Comparison of ENCODE assay signal across 22 mouse cellular contexts in genomic region chr19:5494314-5494713, GRCm38 (mm10). TPM values are rescaled to one million over a fixed set of nuclear protein-coding genes. Genes with fewer than 3 reads are reported as not detected.
DNase-seq lines count a peak whose midpoint lies in the region; ATAC-seq and TF ChIP-seq lines count a peak whose summit lies in the region.
"Had no signal": no experiment of that assay in that cellular context is flagged by ENCODE, and none has a peak within 500 bp of the region (broad histone marks: within the 10 kb centered on the region; RNA-seq: fewer than 3 reads in every experiment).

No protein-coding gene starts in this region.

- peaks cover 5% of the 10 kb centered on the region; the same call in 1 of the 2 replicates for H3K4me1 ChIP-seq in kidney, adult 2 months (ENCODE audit: control insufficient read depth, insufficient read depth, low read length)
- peaks cover 2 to 21% of the 10 kb centered on the region in 2 experiments; a peak in 3 of 4 replicates for H3K4me1 ChIP-seq in ES-E14 (ENCODE audit: control insufficient read depth in 2 of 2, insufficient read depth in 2 of 2, low read length in 2 of 2, poor library complexity in 1 of 2)
- peaks cover 18% of the 10 kb centered on the region for H3K4me1 ChIP-seq in intestine, embryonic 16.5 days (ENCODE audit: control insufficient read depth, insufficient read depth, low read length)
- peaks cover 8% of the 10 kb centered on the region; the same call in 1 of the 2 replicates for H3K4me1 ChIP-seq in small intestine, adult 2 months (ENCODE audit: control insufficient read depth, insufficient read depth, insufficient read length, low read length)

- H3K9ac ChIP-seq in ES-E14 (ENCODE audit: insufficient read depth, low read depth, low read length, poor library complexity, severe bottlenecking): no peak overlapping the region
- H3K9ac ChIP-seq in intestine, embryonic 16.5 days (ENCODE audit: low read depth, low read length): no peak overlapping the region
- H3K9ac ChIP-seq: limb, embryonic 13.5 days; midbrain, embryonic 13.5 days; neural tube, embryonic 12.5 days had no signal

- H3K9me3 ChIP-seq in ES-E14 (ENCODE audit: control insufficient read depth, insufficient read depth, low read depth, low read length): no peaks in the 10 kb centered on the region
- H3K9me3 ChIP-seq in intestine, embryonic 16.5 days (ENCODE audit: control insufficient read depth, low read length): no peaks in the 10 kb centered on the region
- H3K9me3 ChIP-seq: limb, embryonic 13.5 days; midbrain, embryonic 13.5 days; neural tube, embryonic 12.5 days had no signal

- no peak overlapping the region for H3K4me2 ChIP-seq in intestine, embryonic 16.5 days (ENCODE audit: low read depth, low read length)
- H3K4me2 ChIP-seq: limb, embryonic 13.5 days; midbrain, embryonic 13.5 days; neural tube, embryonic 12.5 days had no signal

- H3K27me3 ChIP-seq in kidney, adult 2 months (replicated peaks; ENCODE audit: control insufficient read depth, insufficient read depth, low read length): no peaks in the 10 kb centered on the region
- no peaks in the 10 kb centered on the region for H3K27me3 ChIP-seq in intestine, embryonic 16.5 days (replicated peaks; ENCODE audit: control insufficient read depth, insufficient read depth, low read length)
- no peaks in the 10 kb centered on the region for H3K27me3 ChIP-seq in small intestine, adult 2 months (ENCODE audit: control insufficient read depth, insufficient read depth, low read length)
- H3K27me3 ChIP-seq: limb, embryonic 13.5 days; midbrain, embryonic 13.5 days; neural tube, embryonic 12.5 days had no signal

- no peak for TF ChIP-seq CTCF in kidney, adult 2 months (conservative IDR thresholded peaks at IDR 0.05; ENCODE audit: insufficient read depth, insufficient read length, low read depth, low read length)
- TF ChIP-seq CTCF in small intestine, adult 2 months (IDR thresholded peaks at IDR 0.05; ENCODE audit: extremely low read depth, insufficient read length, insufficient replicate concordance, low read depth, low read length): no peak

- no peak overlapping the region for H3K4me3 ChIP-seq in kidney, adult 2 months (ENCODE audit: insufficient read depth, low read depth, low read length)
- no peak overlapping the region for H3K4me3 ChIP-seq in ES-E14 (ENCODE audit: insufficient read depth in 1 of 2, low read depth in 1 of 2, low read length in 2 of 2, poor library complexity in 1 of 2, severe bottlenecking in 1 of 2)
- H3K4me3 ChIP-seq in intestine, embryonic 16.5 days (ENCODE audit: low read length): no peak overlapping the region
- H3K4me3 ChIP-seq in small intestine, adult 2 months (ENCODE audit: low read depth, low read length): no peak overlapping the region
- H3K4me3 ChIP-seq: layer of hippocampus, adult 2 months; limb, embryonic 13.5 days; midbrain, embryonic 13.5 days; neural tube, embryonic 12.5 days had no signal

- in situ Hi-C loops in ES-E14 (cut with MboI; ENCODE audit: low sequenced_read_pairs in 2 of 2, unreplicated experiment in 2 of 2): no loop called here

- peak; percentile 70 for DNase-seq in kidney, adult 2 months
- no peak for DNase-seq in kidney, postnatal 4 days
- no peak for DNase-seq in ES-E14 (ENCODE audit: low read depth, low spot score)
- no peak for DNase-seq in layer of hippocampus, adult 11-12 months (ENCODE audit: low spot score)
- DNase-seq: adrenal gland, postnatal 36 days; cerebellum, adult 11-12 months; embryo, embryonic 11 days; gastrocnemius, postnatal 14 days; heart, adult 18-20 months; layer of hippocampus, postnatal 36 days; lung, postnatal 14 days had no signal

- no peak for TF ChIP-seq POLR2A in kidney, adult 2 months (IDR thresholded peaks at IDR 0.05; ENCODE audit: low read depth, low read length)
- TF ChIP-seq POLR2A in small intestine, adult 2 months (IDR thresholded peaks at IDR 0.05; ENCODE audit: low read depth, low read length): no peak

- peak; percentile 26 for ATAC-seq in intestine, embryonic 16.5 days
- no peak for ATAC-seq in frontal cortex, adult (ENCODE audit: low TSS enrichment)
- ATAC-seq: hindbrain, postnatal 0 days; midbrain, embryonic 13.5 days had no signal

- H3K27ac ChIP-seq in kidney, adult 2 months (ENCODE audit: insufficient read depth, low read depth, low read length): no peak overlapping the region
- H3K27ac ChIP-seq in ES-E14 (ENCODE audit: insufficient read depth, low read depth, low read length, poor library complexity, severe bottlenecking): no peak overlapping the region
- peak overlapping the region; percentile 72 for H3K27ac ChIP-seq in intestine, embryonic 16.5 days (ENCODE audit: low read length)
- peak overlapping the region; percentile 98 for H3K27ac ChIP-seq in small intestine, adult 2 months (ENCODE audit: insufficient read depth, low read depth, low read length)
- H3K27ac ChIP-seq: hindbrain, postnatal 0 days; layer of hippocampus, adult 2 months; limb, embryonic 13.5 days; midbrain, embryonic 13.5 days; neural tube, embryonic 12.5 days had no signal

- 62% methylated on average over 3 of the region's 3 CpGs for WGBS in kidney, adult 2 months
- WGBS in intestine, embryonic 16.5 days: 75% methylated on average over 3 of the region's 3 CpGs
- WGBS in small intestine, adult 2 months: 46% methylated on average over 3 of the region's 3 CpGs

- H3K36me3 ChIP-seq in kidney, adult 2 months (ENCODE audit: control insufficient read depth, insufficient read depth, low read length): peaks cover 2% of the 10 kb centered on the region; the same call in 1 of the 2 replicates
- H3K36me3 ChIP-seq in ES-E14 (ENCODE audit: control insufficient read depth, insufficient read depth, low read length, poor library complexity, severe bottlenecking): peaks cover 37% of the 10 kb centered on the region
- H3K36me3 ChIP-seq in intestine, embryonic 16.5 days (ENCODE audit: control insufficient read depth, insufficient read depth, low read length): peaks cover 32% of the 10 kb centered on the region
- peaks cover 41% of the 10 kb centered on the region for H3K36me3 ChIP-seq in small intestine, adult 2 months (ENCODE audit: control insufficient read depth, insufficient read depth, low read length)

TF ChIP-seq in ES-E14, 5 proteins besides CTCF, POLR2A, EP300 and RAD21:
- TF ChIP-seq MAFK (IDR thresholded peaks at IDR 0.05; ENCODE audit: insufficient read depth, low read depth, low read length) (no peak), CHD2 (IDR thresholded peaks at IDR 0.05; ENCODE audit: low read depth, low read length) (no peak), ZNF384 (IDR thresholded peaks at IDR 0.05; ENCODE audit: low read depth, low read length) (peak; percentile 55; the same call in 1 of the 2 replicates)

RNA-seq across cellular contexts. Expression of gene Cfl1, which starts 4.1 kb away (rescaled TPM):
- 395 and 413 TPM in 2 replicates for polyA plus RNA-seq in kidney, adult 2 months (2012; rRNA removed)
- total RNA-seq in ES-E14 (2012; rRNA removed): 775 and 955 TPM in 2 replicates
- 2,274 and 2,378 TPM in 2 replicates for polyA plus RNA-seq in intestine, embryonic 16.5 days (2015; fragmentation: Nextera tagmentation; extraction: Ambion mirVana)
- 320 and 703 TPM in 2 replicates for polyA plus RNA-seq in small intestine, adult 2 months (2012; rRNA removed)

RNA-seq across cellular contexts. Expression of gene Mus81, which starts 6.1 kb away (rescaled TPM):
- 29.8 and 35.1 TPM in 2 replicates for polyA plus RNA-seq in kidney, adult 2 months (2012; rRNA removed)
- 31.3 and 36.4 TPM in 2 replicates for total RNA-seq in ES-E14 (2012; rRNA removed)
- polyA plus RNA-seq in intestine, embryonic 16.5 days (2015; fragmentation: Nextera tagmentation; extraction: Ambion mirVana): 32.7 and 36.5 TPM in 2 replicates
- polyA plus RNA-seq in small intestine, adult 2 months (2012; rRNA removed): 19.9 and 29.1 TPM in 2 replicates

RNA-seq across cellular contexts. Expression of gene 1700020D05Rik, which starts 9.3 kb away (rescaled TPM):
- 0.62 and 0.69 TPM in 2 replicates for polyA plus RNA-seq in kidney, adult 2 months (2012; rRNA removed)
- 1.7 and 1.8 TPM in 2 replicates for total RNA-seq in ES-E14 (2012; rRNA removed)
- polyA plus RNA-seq in intestine, embryonic 16.5 days (2015; fragmentation: Nextera tagmentation; extraction: Ambion mirVana): not detected in 2 replicates
- 0.19 TPM in 1 of 2 replicates, not detected in the other for polyA plus RNA-seq in small intestine, adult 2 months (2012; rRNA removed)
- polyA plus RNA-seq: embryonic facial prominence, embryonic 14.5 days; heart, embryonic 16.5 days; hindbrain, postnatal 0 days; limb, embryonic 13.5 days had no signal

RNA-seq across cellular contexts. Expression of gene Snx32, which starts 16.0 kb away (rescaled TPM):
- 14.7 and 16.3 TPM in 2 replicates for polyA plus RNA-seq in kidney, adult 2 months (2012; rRNA removed)
- 3.3 and 5.0 TPM in 2 replicates for total RNA-seq in ES-E14 (2012; rRNA removed)
- polyA plus RNA-seq in intestine, embryonic 16.5 days (2015; fragmentation: Nextera tagmentation; extraction: Ambion mirVana): 6.9 and 7.4 TPM in 2 replicates
- polyA plus RNA-seq in small intestine, adult 2 months (2012; rRNA removed): 1.7 and 3.2 TPM in 2 replicates

RNA-seq across cellular contexts. Expression of gene Efemp2, which starts 20.6 kb away (rescaled TPM):
- polyA plus RNA-seq in kidney, adult 2 months (2012; rRNA removed): 43.6 and 50.8 TPM in 2 replicates
- 18.0 and 23.9 TPM in 2 replicates for total RNA-seq in ES-E14 (2012; rRNA removed)
- polyA plus RNA-seq in intestine, embryonic 16.5 days (2015; fragmentation: Nextera tagmentation; extraction: Ambion mirVana): 106 and 112 TPM in 2 replicates
- 22.4 and 26.5 TPM in 2 replicates for polyA plus RNA-seq in small intestine, adult 2 months (2012; rRNA removed)
- total RNA-seq: hematopoietic stem cell, adult 5-6 weeks had no signal

Comparison
In these comparisons a context has a peak if more than half of its experiments do, and no peak if none do; other contexts are left out.
1. H3K27ac ChIP-seq: peak in intestine, embryonic 16.5 days (single experiment) and small intestine, adult 2 months (single experiment); none in kidney, adult 2 months (single experiment) and ES-E14 (single experiment).